Mouse (Mus musculus): ENCODE measurements at regions not wholly inside any gene's neighbourhood (a gene's known extent, or its start where the extent isn't known, plus 50 kb on each side); places are given as distances from the start of the nearest gene placed in this dataset.

GRCm38 (mm10) chr7:129528263-129528662 is 63.4 kb upstream of the Wdr11 start:
- WGBS: 60% methylated on average over 6 of the region's 6 CpGs
- Histone ChIP-seq H3K27ac (replicated peaks in 1 of 2; ENCODE audit: control insufficient read depth in 1 of 2, insufficient read depth in 1 of 2, low read depth in 2 of 2, low read length in 2 of 2) (no peak overlapping the region), H3K4me1 (ENCODE audit: control insufficient read depth in 2 of 2, insufficient read depth in 2 of 2, low read length in 2 of 2) (no peaks in the 10 kb centered on the region), H3K27me3 (ENCODE audit: control insufficient read depth, insufficient read depth, low read length) (no peaks in the 10 kb centered on the region), H3K4me2 (ENCODE audit: low read length) (no peak overlapping the region), H3K4me3 (ENCODE audit: control insufficient read depth in 1 of 2, insufficient read depth in 1 of 2, low read depth in 1 of 2, low read length in 2 of 2) (no peak overlapping the region), H3K36me3 (ENCODE audit: control insufficient read depth, insufficient read depth, low read length) (no peaks in the 10 kb centered on the region), H3K9ac (ENCODE audit: low read length) (no peak overlapping the region), H3K9me3 (ENCODE audit: control insufficient read depth, low read length) (no peaks in the 10 kb centered on the region)
- ATAC-seq (ENCODE audit: insufficient number of reproducible peaks, insufficient read depth, low FRiP score, low read depth): no peak

GRCm38 (mm10) chr7:129533366-129533905 is 58.2 kb upstream of the Wdr11 start:
- no peak overlapping the region for H3K9ac ChIP-seq (ENCODE audit: low read length)
- H3K4me2 ChIP-seq (ENCODE audit: low read length): no peak overlapping the region
- H3K9me3 ChIP-seq (ENCODE audit: control insufficient read depth, low read length): no peaks in the 10 kb centered on the region
- no peaks in the 10 kb centered on the region for H3K4me1 ChIP-seq (ENCODE audit: control insufficient read depth in 2 of 2, insufficient read depth in 2 of 2, low read length in 2 of 2)
- H3K4me3 ChIP-seq (ENCODE audit: control insufficient read depth in 1 of 2, insufficient read depth in 1 of 2, low read depth in 1 of 2, low read length in 2 of 2): no peak overlapping the region
- ATAC-seq (ENCODE audit: insufficient number of reproducible peaks, insufficient read depth, low FRiP score, low read depth): no peak
- H3K36me3 ChIP-seq (ENCODE audit: control insufficient read depth, insufficient read depth, low read length): no peaks in the 10 kb centered on the region
- no peaks in the 10 kb centered on the region for H3K27me3 ChIP-seq (ENCODE audit: control insufficient read depth, insufficient read depth, low read length)
- WGBS: 69% methylated on average over 6 of the region's 6 CpGs
- H3K27ac ChIP-seq (replicated peaks in 1 of 2; ENCODE audit: control insufficient read depth in 1 of 2, insufficient read depth in 1 of 2, low read depth in 2 of 2, low read length in 2 of 2): no peak overlapping the region

All from heart, embryonic 14.5 days (tissue).